Mouse (Mus musculus) ovary, adult 10 weeks (tissue): ENCODE results near the gene Usp50. TPM values are rescaled to one million over a fixed set of nuclear protein-coding genes. Genes with fewer than 3 reads are reported as not detected.

ENCODE experiments used
- polyA plus RNA-seq: library from polyadenylated mRNA; stranded (reverse); fragments of 350-450 nt; fragmentation: Illumina TruSeq; extraction: RNeasy Lipid Tissue Mini Kit (QIAGEN cat#74804); gene quantifications from one replicate; pipeline ENCODE4 v1.2.3, GENCODE M21; 2014

Usp50 gene
- polyA plus RNA-seq = 1.2 TPM

GRCm38 (mm10) chr2:126783370-126783769, at the start of gene Usp50:
Usp50 (minus strand) TSS chr2:126783470.

GRCm38 (mm10) chr2:126706759-126707437, 76.4 kb downstream of the Usp50 start, which contains the start of gene Usp8:
Usp8 (plus strand) TSS chr2:126707328.

GRCm38 (mm10) chr2:126676122-126676515, 107.2 kb downstream of the Usp50 start, which contains the start of gene Gabpb1:
Gabpb1 (minus strand) TSS chr2:126676337.

Other genes with a start within 250 kb of the Usp50 start
- 0.83 TPM for gene Slc27a2, start 231.1 kb downstream of the Usp50 start, polyA plus RNA-seq
- gene Hdc, start 164.2 kb downstream of the Usp50 start, polyA plus RNA-seq = 24.1 TPM
- gene Gabpb1, start 107.1 kb downstream of the Usp50 start, polyA plus RNA-seq = 46.8 TPM
- gene Usp8, start 76.1 kb downstream of the Usp50 start, polyA plus RNA-seq = 119 TPM
- 193 TPM for gene Trpm7, start 92.8 kb upstream of the Usp50 start, polyA plus RNA-seq
- gene Sppl2a, start 149.8 kb upstream of the Usp50 start, polyA plus RNA-seq = 169 TPM
- 31.5 TPM for gene Ap4e1, start 225.2 kb upstream of the Usp50 start, polyA plus RNA-seq